ENCODE assay signal across 8 mouse cellular contexts in genomic region chr2:122467351-122468013, GRCm38 (mm10). TPM values are rescaled to one million over a fixed set of nuclear protein-coding genes. Genes with fewer than 3 reads are reported as not detected.
DNase-seq lines count a peak whose midpoint lies in the region; ATAC-seq lines count a peak whose summit lies in the region.

No protein-coding gene starts in this region.

- no peaks in the 10 kb centered on the region; the same call in 1 of the 2 replicates for H3K4me1 ChIP-seq in forebrain, embryonic 11.5 days (replicated peaks; ENCODE audit: control insufficient read depth, insufficient read depth, low read length)
- H3K4me1 ChIP-seq in heart, embryonic 15.5 days (replicated peaks) = peaks cover 11% of the 10 kb centered on the region
- peaks cover 14% of the 10 kb centered on the region for H3K4me1 ChIP-seq in liver, embryonic 12.5 days

- peak; percentile 76 for ATAC-seq in CD4-positive, CD25-positive, alpha-beta regulatory T cell, adult 4 months
- ATAC-seq in forebrain, embryonic 11.5 days (replicated peaks; ENCODE audit: low FRiP score) = peak; percentile 100
- peak; percentile 98 for ATAC-seq in heart, embryonic 15.5 days (replicated peaks; ENCODE audit: insufficient number of reproducible peaks, insufficient read depth, low FRiP score, low read depth)
- peak; percentile 100 for ATAC-seq in liver, embryonic 12.5 days

- WGBS in forebrain, embryonic 11.5 days = 2% methylated on average over 46 of the region's 46 CpGs
- under 1% methylated on average over 46 of the region's 46 CpGs for WGBS in heart, embryonic 15.5 days
- WGBS in liver, embryonic 12.5 days (ENCODE audit: insufficient replicate concordance) = 1% methylated on average over 42 of the region's 46 CpGs

- H3K9ac ChIP-seq in forebrain, embryonic 11.5 days (ENCODE audit: low read length) = peak overlapping the region; percentile 52
- peak overlapping the region; percentile 44 for H3K9ac ChIP-seq in heart, embryonic 15.5 days
- peak overlapping the region; percentile 50 for H3K9ac ChIP-seq in liver, embryonic 12.5 days

- DNase-seq in c-Kit-positive CD71-positive TER-119-negative erythroid progenitor cells, embryonic 14.5 days (ENCODE audit: low read depth) = peak; percentile 84
- peak; percentile 98 for DNase-seq in forebrain, embryonic 11.5 days (ENCODE audit: low spot score)
- peak; percentile 96 for DNase-seq in kidney, postnatal 14 days
- peak; percentile 88 for DNase-seq in naive thymus-derived CD4-positive, alpha-beta T cell, adult 2 months (ENCODE audit: low read depth)
- peak; percentile 95 for DNase-seq in splenic B cell, adult 2 months (ENCODE audit: low read depth, low spot score)

- no peak overlapping the region for H3K27ac ChIP-seq in forebrain, embryonic 11.5 days (ENCODE audit: low read depth, low read length)
- no peak overlapping the region for H3K27ac ChIP-seq in heart, embryonic 15.5 days
- H3K27ac ChIP-seq in liver, embryonic 12.5 days = no peak overlapping the region

- no peaks in the 10 kb centered on the region for H3K27me3 ChIP-seq in forebrain, embryonic 11.5 days (ENCODE audit: control insufficient read depth, insufficient read depth, low read length)
- H3K27me3 ChIP-seq in heart, embryonic 15.5 days = 0 out of 2 replicates have a peak, but pooled peaks cover 9% of the 10 kb centered on the region
- peaks cover 15% of the 10 kb centered on the region; the same call in 1 of the 2 replicates for H3K27me3 ChIP-seq in liver, embryonic 12.5 days (replicated peaks)
- H3K27me3 ChIP-seq in splenic B cell, adult 2 months (ENCODE audit: control insufficient read depth, insufficient read depth, low read length, poor library complexity, severe bottlenecking) = no peaks in the 10 kb centered on the region

- peak overlapping the region; percentile 50 for H3K4me3 ChIP-seq in forebrain, embryonic 11.5 days (ENCODE audit: low read depth, low read length)
- H3K4me3 ChIP-seq in heart, embryonic 15.5 days = peak overlapping the region; percentile 58
- peak overlapping the region; percentile 57 for H3K4me3 ChIP-seq in liver, embryonic 12.5 days

- peak overlapping the region; percentile 85 for H3K4me2 ChIP-seq in forebrain, embryonic 11.5 days (ENCODE audit: low read depth, low read length, severe bottlenecking)
- H3K4me2 ChIP-seq in heart, embryonic 15.5 days = peak overlapping the region; percentile 89
- H3K4me2 ChIP-seq in liver, embryonic 12.5 days = peak overlapping the region; percentile 87

- H3K36me3 ChIP-seq in forebrain, embryonic 11.5 days (ENCODE audit: control insufficient read depth, insufficient read depth, low read length) = no peaks in the 10 kb centered on the region
- H3K36me3 ChIP-seq in heart, embryonic 15.5 days = no peaks in the 10 kb centered on the region
- H3K36me3 ChIP-seq in liver, embryonic 12.5 days = no peaks in the 10 kb centered on the region
- no peaks in the 10 kb centered on the region for H3K36me3 ChIP-seq in splenic B cell, adult 2 months (ENCODE audit: control insufficient read depth, insufficient read depth, low read length, poor library complexity, severe bottlenecking)

- no peaks in the 10 kb centered on the region for H3K9me3 ChIP-seq in forebrain, embryonic 11.5 days (ENCODE audit: control insufficient read depth, low read length)
- no peaks in the 10 kb centered on the region for H3K9me3 ChIP-seq in heart, embryonic 15.5 days (replicated peaks)
- H3K9me3 ChIP-seq in liver, embryonic 12.5 days (replicated peaks) = no peaks in the 10 kb centered on the region

RNA-seq across cellular contexts. Expression of gene Gm14085, which starts 17.3 kb away (rescaled TPM):
- 10 to 100 TPM; 42.9 to 70.0 TPM for polyA plus RNA-seq in CD4-positive, CD25-positive, alpha-beta regulatory T cell, adult 4 months (2017; shearing (Covaris generic))
- not detected in 2 replicates for polyA plus RNA-seq in forebrain, embryonic 11.5 days (2014; fragmentation: Nextera tagmentation; extraction: Ambion mirVana)
- not detected in 2 replicates for polyA plus RNA-seq in heart, embryonic 15.5 days (2015; fragmentation: Nextera tagmentation; extraction: Ambion mirVana)
- polyA plus RNA-seq in liver, embryonic 12.5 days (2016; fragmentation: Nextera tagmentation; extraction: Ambion mirVana) = not detected in 2 replicates

RNA-seq across cellular contexts. Expression of gene Slc28a2, which starts 41.2 kb away (rescaled TPM):
- polyA plus RNA-seq in CD4-positive, CD25-positive, alpha-beta regulatory T cell, adult 4 months (2017; shearing (Covaris generic)) = 100 to 1,000 TPM; 153 to 175 TPM
- not detected in 2 replicates for polyA plus RNA-seq in forebrain, embryonic 11.5 days (2014; fragmentation: Nextera tagmentation; extraction: Ambion mirVana)
- polyA plus RNA-seq in heart, embryonic 15.5 days (2015; fragmentation: Nextera tagmentation; extraction: Ambion mirVana) = 1.4 and 1.6 TPM in 2 replicates
- 0.31 and 0.35 TPM in 2 replicates for polyA plus RNA-seq in liver, embryonic 12.5 days (2016; fragmentation: Nextera tagmentation; extraction: Ambion mirVana)

Comparison
In these comparisons a context has a peak if more than half of its experiments do, and no peak if none do; other contexts are left out.
1. RNA of gene Gm14085, which starts 17.3 kb away (polyA plus RNA-seq): 42.9 to 70.0 TPM in CD4-positive, CD25-positive, alpha-beta regulatory T cell, adult 4 months; not detected in forebrain, embryonic 11.5 days, not detected in heart, embryonic 15.5 days and not detected in liver, embryonic 12.5 days; every median in the first group is over 10 times any median in the second.
2. RNA of gene Slc28a2, which starts 41.2 kb away (polyA plus RNA-seq): 153 to 175 TPM in CD4-positive, CD25-positive, alpha-beta regulatory T cell, adult 4 months; 1.4 to 1.6 TPM in heart, embryonic 15.5 days, 0.31 to 0.35 TPM in liver, embryonic 12.5 days and not detected in forebrain, embryonic 11.5 days; every median in the first group is over 10 times any median in the second.
3. Peak in every context shown above with its lines, with median percentiles within 50 percentile points of each other: ATAC-seq, DNase-seq, H3K4me2 ChIP-seq, H3K4me3 ChIP-seq and H3K9ac ChIP-seq.